8 mouse cellular contexts compared by ENCODE assay signal in the genomic region with DNA sequence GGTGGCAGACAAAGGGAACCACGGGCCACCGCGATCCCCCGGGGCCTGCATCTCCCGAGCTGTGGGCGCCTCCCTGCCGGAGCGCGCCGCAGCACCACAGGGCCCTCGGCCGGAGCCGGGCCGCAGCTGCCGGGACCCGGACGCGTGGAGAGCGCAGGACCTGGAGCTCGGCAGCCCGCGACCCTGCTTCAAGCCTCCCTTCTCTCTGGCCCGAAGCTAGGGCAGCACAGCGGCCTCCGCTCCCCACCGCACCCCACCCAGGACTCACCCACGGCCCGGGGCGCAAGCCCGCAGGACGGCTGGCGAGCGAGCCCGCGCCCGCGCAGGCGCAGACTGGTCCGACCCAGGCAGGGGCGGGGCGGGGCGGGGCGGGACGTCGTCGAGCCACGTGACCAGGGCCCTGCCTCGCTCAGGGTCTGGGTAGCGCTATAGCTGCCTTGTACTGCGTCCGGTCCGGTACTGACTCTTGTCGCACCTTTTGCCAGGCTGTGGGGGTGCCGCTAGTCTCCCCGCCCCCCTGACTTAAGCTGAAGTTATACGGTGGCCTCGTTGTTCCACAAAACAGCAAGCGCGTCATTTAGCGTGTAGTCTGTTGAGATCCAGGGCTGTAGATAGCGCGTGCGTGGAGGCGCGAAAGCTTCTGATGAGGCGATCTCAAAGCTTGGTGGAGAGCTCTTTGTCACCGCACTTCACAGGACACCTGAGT. TPM values are rescaled to one million over a fixed set of nuclear protein-coding genes. Genes with fewer than 3 reads are reported as not detected.
DNase-seq lines count a peak whose midpoint lies in the region; ATAC-seq and TF ChIP-seq lines count a peak whose summit lies in the region.

A gene (minus strand): TSS at position 340 of the 706 bp plus-strand sequence.

- no peaks in the 10 kb centered on the region for H3K9me3 ChIP-seq in ES-E14 (ENCODE audit: control insufficient read depth, insufficient read depth, low read depth, low read length)
- H3K9me3 ChIP-seq in forebrain, embryonic 15.5 days: no peaks in the 10 kb centered on the region
- H3K9me3 ChIP-seq in lung, embryonic 14.5 days (ENCODE audit: low read depth, low read length): no peaks in the 10 kb centered on the region

- intact Hi-C loops in heart, postnatal 25 days (cut with DNase I): loop anchor here (5.0 to 10.0 kb wide), 3 partner anchors 66 to 396 kb away; a partner anchor contains a TSS

- in situ Hi-C loops in ES-E14 (cut with MboI; ENCODE audit: low sequenced_read_pairs in 2 of 2, unreplicated experiment in 2 of 2): loop anchor here in 1 of 2 experiments (25.0 kb wide), 1 partner anchor 379 kb away; a partner anchor contains a TSS

- peak within 1 kb of the TSS; percentile 89 to 94 for H3K4me3 ChIP-seq in ES-E14 (ENCODE audit: insufficient read depth in 1 of 2, low read depth in 1 of 2, low read length in 2 of 2, poor library complexity in 1 of 2, severe bottlenecking in 1 of 2)
- H3K4me3 ChIP-seq in forebrain, embryonic 15.5 days: peak within 1 kb of the TSS; percentile 99
- peak within 1 kb of the TSS; percentile 92 for H3K4me3 ChIP-seq in layer of hippocampus, adult 2 months
- peak within 1 kb of the TSS; percentile 98 for H3K4me3 ChIP-seq in lung, embryonic 14.5 days (ENCODE audit: low read depth, low read length)
- peak within 1 kb of the TSS; percentile 72 for H3K4me3 ChIP-seq in olfactory bulb, adult 2 months (ENCODE audit: insufficient read depth, low read depth, low read length)
- peak within 1 kb of the TSS; percentile 80 for H3K4me3 ChIP-seq in thymus, adult 2 months (ENCODE audit: control insufficient read depth, insufficient read depth, low read length)

- H3K27ac ChIP-seq in ES-E14 (ENCODE audit: insufficient read depth, low read depth, low read length, poor library complexity, severe bottlenecking): peak within 1 kb of the TSS; percentile 49; the same call in 1 of the 2 replicates
- peak within 1 kb of the TSS; percentile 94 for H3K27ac ChIP-seq in forebrain, embryonic 15.5 days (replicated peaks)
- H3K27ac ChIP-seq in layer of hippocampus, adult 2 months: peak within 1 kb of the TSS; percentile 97
- H3K27ac ChIP-seq in lung, embryonic 14.5 days (ENCODE audit: low read depth): peak within 1 kb of the TSS; percentile 93
- peak within 1 kb of the TSS; percentile 77 for H3K27ac ChIP-seq in olfactory bulb, adult 2 months (ENCODE audit: insufficient read depth, low read depth, low read length)
- H3K27ac ChIP-seq in thymus, adult 2 months (ENCODE audit: control insufficient read depth, insufficient read depth, low read length): peak within 1 kb of the TSS; percentile 95

- DNase-seq in ES-E14 (ENCODE audit: low read depth, low spot score): no peak
- peak; percentile 89 for DNase-seq in cerebellum, adult 11-12 months
- DNase-seq in heart, postnatal 25 days (ENCODE audit: low spot score): peak; percentile 79
- peak; percentile 78 to 83 for DNase-seq in layer of hippocampus, adult 2 months (ENCODE audit: low spot score in 2 of 2)
- peak; percentile 95 for DNase-seq in lung, embryonic 14.5 days
- peak; percentile 82 for DNase-seq in thymus, adult 2 months

- peaks cover 6% of the 10 kb centered on the region; the same call in 1 of the 2 replicates for H3K36me3 ChIP-seq in ES-E14 (ENCODE audit: control insufficient read depth, insufficient read depth, low read length, poor library complexity, severe bottlenecking)
- H3K36me3 ChIP-seq in forebrain, embryonic 15.5 days: peaks cover 10% of the 10 kb centered on the region
- peaks cover 19% of the 10 kb centered on the region for H3K36me3 ChIP-seq in lung, embryonic 14.5 days (ENCODE audit: insufficient read depth)
- H3K36me3 ChIP-seq in thymus, adult 2 months (ENCODE audit: control insufficient read depth, insufficient read depth, low read length): no peaks in the 10 kb centered on the region

- ATAC-seq in forebrain, embryonic 15.5 days (replicated peaks): peak; percentile 96
- peak; percentile 99 for ATAC-seq in lung, embryonic 14.5 days (ENCODE audit: insufficient read depth)

- peaks cover 2 to 9% of the 10 kb centered on the region in 2 experiments; a peak in 1 of 4 replicates for H3K4me1 ChIP-seq in ES-E14 (ENCODE audit: control insufficient read depth in 2 of 2, insufficient read depth in 2 of 2, low read length in 2 of 2, poor library complexity in 1 of 2)
- peaks cover 33% of the 10 kb centered on the region for H3K4me1 ChIP-seq in forebrain, embryonic 15.5 days
- H3K4me1 ChIP-seq in lung, embryonic 14.5 days (ENCODE audit: insufficient read depth): peaks cover 9% of the 10 kb centered on the region
- H3K4me1 ChIP-seq in olfactory bulb, adult 2 months (ENCODE audit: control insufficient read depth, insufficient read depth, low read length): peaks cover 9% of the 10 kb centered on the region
- H3K4me1 ChIP-seq in thymus, adult 2 months (replicated peaks; ENCODE audit: control insufficient read depth, insufficient read depth, low read length): peaks cover 3% of the 10 kb centered on the region; the same call in 1 of the 2 replicates

- peak; percentile 94 for TF ChIP-seq POLR2A in olfactory bulb, adult 2 months (IDR thresholded peaks at IDR 0.05; ENCODE audit: insufficient read depth, low read depth, low read length)
- TF ChIP-seq POLR2A in thymus, adult 2 months (IDR thresholded peaks at IDR 0.05; ENCODE audit: control insufficient read depth, extremely low read depth, insufficient read depth, low read length, poor library complexity): peak; percentile 86

- no peaks in the 10 kb centered on the region for H3K27me3 ChIP-seq in forebrain, embryonic 15.5 days
- H3K27me3 ChIP-seq in lung, embryonic 14.5 days (ENCODE audit: insufficient read depth, low read length): no peaks in the 10 kb centered on the region
- H3K27me3 ChIP-seq in thymus, adult 2 months (ENCODE audit: control insufficient read depth, insufficient read depth, low read length): no peaks in the 10 kb centered on the region

- under 1% methylated on average over 62 of the region's 67 CpGs for WGBS in forebrain, embryonic 15.5 days
- under 1% methylated on average over 66 of the region's 67 CpGs for WGBS in lung, embryonic 14.5 days
- under 1% methylated on average over 67 of the region's 67 CpGs for WGBS in olfactory bulb, adult 2 months
- WGBS in thymus, adult 2 months: under 1% methylated on average over 66 of the region's 67 CpGs

- H3K4me2 ChIP-seq in forebrain, embryonic 15.5 days (replicated peaks): peak within 1 kb of the TSS; percentile 63
- H3K4me2 ChIP-seq in lung, embryonic 14.5 days: peak within 1 kb of the TSS; percentile 93

- TF ChIP-seq CTCF in layer of hippocampus, adult 2 months (conservative IDR thresholded peaks at IDR 0.05): no peak
- TF ChIP-seq CTCF in lung, embryonic 14.5 days (IDR thresholded peaks at IDR 0.05; ENCODE audit: low read depth): no peak
- no peak for TF ChIP-seq CTCF in olfactory bulb, adult 2 months (IDR thresholded peaks at IDR 0.05; ENCODE audit: insufficient read depth, low read depth, low read length)
- TF ChIP-seq CTCF in thymus, adult 2 months (IDR thresholded peaks at IDR 0.05; ENCODE audit: borderline replicate concordance, control insufficient read depth, extremely low read depth, insufficient read depth, low read length, poor library complexity): peak; percentile 30; the same call in 1 of the 2 replicates

- peak within 1 kb of the TSS; percentile 83 for H3K9ac ChIP-seq in ES-E14 (ENCODE audit: insufficient read depth, low read depth, low read length, poor library complexity, severe bottlenecking)
- H3K9ac ChIP-seq in forebrain, embryonic 15.5 days (replicated peaks): peak within 1 kb of the TSS; percentile 99
- peak within 1 kb of the TSS; percentile 95 for H3K9ac ChIP-seq in lung, embryonic 14.5 days

TF ChIP-seq in ES-E14, 5 proteins besides CTCF, POLR2A, EP300 and RAD21:
- TF ChIP-seq HCFC1 (IDR thresholded peaks at IDR 0.05; ENCODE audit: borderline replicate concordance, insufficient read depth, low read length) (peak; percentile 58; the same call in 1 of the 2 replicates), MAFK (IDR thresholded peaks at IDR 0.05; ENCODE audit: insufficient read depth, low read depth, low read length) (no peak)

RNA-seq across cellular contexts. Expression of the gene that starts here (rescaled TPM):
- 30.7 and 38.1 TPM in 2 replicates for total RNA-seq in ES-E14 (2012; rRNA removed)
- polyA plus RNA-seq in forebrain, embryonic 15.5 days (2015; fragmentation: Nextera tagmentation; extraction: Ambion mirVana): 86.1 and 87.3 TPM in 2 replicates
- 100 to 1,000 TPM; 105 to 128 TPM for total RNA-seq in heart, postnatal 25 days (2021)
- 100 to 1,000 TPM; 141 to 144 TPM for total RNA-seq in layer of hippocampus, adult 2 months (2021)
- 69.0 and 70.1 TPM in 2 replicates for polyA plus RNA-seq in lung, embryonic 14.5 days (2014; fragmentation: Nextera tagmentation; extraction: Ambion mirVana)
- 138 TPM in 1 of 2 replicates, not detected in the other for polyA plus RNA-seq in olfactory bulb, adult 2 months (2012; ENCODE audit: insufficient read depth, insufficient read length, low replicate concordance, missing spikeins)
- polyA plus RNA-seq in thymus, adult 2 months (2012; rRNA removed): 88.7 and 106 TPM in 2 replicates
